Mouse (Mus musculus): ENCODE data around the gene Exosc8. TPM values are rescaled to one million over a fixed set of nuclear protein-coding genes. Genes with fewer than 3 reads are reported as not detected.
A peak's percentile ranks its signal among the peaks of the same experiment; 100 is the strongest.
"Not testable (repeated sequence)": the region's sequence is repeated elsewhere in the genome, so short reads cannot be mapped to it uniquely, and the experiment has no call there.

The Exosc8 gene
- 10 to 100 TPM; 53.9 to 60.7 TPM for total RNA-seq (2021)

- DNase-seq = peak; percentile 91
- intact Hi-C loops (cut with DNase I) = no loop called here
Measured at GRCm38 (mm10) chr3:54735247-54736046, at the start of gene Exosc8, which contains the start of gene Alg5. Gene Exosc8, minus strand, starts transcription at chr3:54735393. Gene Alg5, plus strand, starts transcription at chr3:54735539.

- DNase-seq = no peak
- intact Hi-C loops (cut with DNase I) = no loop called here
Measured at GRCm38 (mm10) chr3:54775989-54776631, 40.9 kb upstream of the Exosc8 start.

- DNase-seq = no peak
- intact Hi-C loops (cut with DNase I) = no loop called here
Measured at GRCm38 (mm10) chr3:54773613-54774012, 38.4 kb upstream of the Exosc8 start.

- no peak for DNase-seq
- intact Hi-C loops (cut with DNase I) = no loop called here
Measured at GRCm38 (mm10) chr3:54769349-54770275, 34.4 kb upstream of the Exosc8 start.

GRCm38 (mm10) chr3:54768592-54768991 is 33.4 kb upstream of the Exosc8 start:
- intact Hi-C loops (cut with DNase I) = no loop called here
- no peak for DNase-seq

GRCm38 (mm10) chr3:54766811-54767210 is 31.6 kb upstream of the Exosc8 start:
- intact Hi-C loops (cut with DNase I) = no loop called here
- no peak for DNase-seq

GRCm38 (mm10) chr3:54766034-54766433 is 30.8 kb upstream of the Exosc8 start:
- intact Hi-C loops (cut with DNase I) = no loop called here
- DNase-seq = no peak

- DNase-seq; intact Hi-C loops (cut with DNase I): not testable (repeated sequence)
Measured at GRCm38 (mm10) chr3:54765521-54765920, 30.3 kb upstream of the Exosc8 start.

- intact Hi-C loops (cut with DNase I) = no loop called here
- DNase-seq = peak; percentile 63
Measured at GRCm38 (mm10) chr3:54764418-54764817, 29.2 kb upstream of the Exosc8 start.

- DNase-seq = no peak
- intact Hi-C loops (cut with DNase I) = no loop called here
Measured at GRCm38 (mm10) chr3:54761258-54761657, 26.1 kb upstream of the Exosc8 start.

GRCm38 (mm10) chr3:54760321-54761115 is 25.3 kb upstream of the Exosc8 start:
- intact Hi-C loops (cut with DNase I) = no loop called here
- DNase-seq = no peak

- intact Hi-C loops (cut with DNase I) = no loop called here
- no peak for DNase-seq
Measured at GRCm38 (mm10) chr3:54759211-54759610, 24.0 kb upstream of the Exosc8 start.

- intact Hi-C loops (cut with DNase I) = no loop called here
Measured at GRCm38 (mm10) chr3:54757446-54757845, 22.3 kb upstream of the Exosc8 start.

GRCm38 (mm10) chr3:54756058-54756457 is 20.9 kb upstream of the Exosc8 start:
- intact Hi-C loops (cut with DNase I) = no loop called here
- DNase-seq = no peak

More at GRCm38 (mm10) chr3:54757446-54757845, 22.3 kb upstream of the Exosc8 start:
- no peak for DNase-seq

- intact Hi-C loops (cut with DNase I) = no loop called here
Measured at GRCm38 (mm10) chr3:54755145-54756041, 20.2 kb upstream of the Exosc8 start, which contains the start of gene Smad9. Gene Smad9, plus strand, starts transcription at chr3:54755582.

GRCm38 (mm10) chr3:54753411-54753810 is 18.2 kb upstream of the Exosc8 start:
- no peak for DNase-seq
- intact Hi-C loops (cut with DNase I) = no loop called here

More at GRCm38 (mm10) chr3:54755145-54756041, 20.2 kb upstream of the Exosc8 start, which contains the start of gene Smad9:
- DNase-seq = peak; percentile 57

GRCm38 (mm10) chr3:54745799-54746198 is 10.6 kb upstream of the Exosc8 start:
- DNase-seq = peak; percentile 23
- intact Hi-C loops (cut with DNase I) = no loop called here

GRCm38 (mm10) chr3:54741965-54742364 is 6.8 kb upstream of the Exosc8 start:
- intact Hi-C loops (cut with DNase I) = no loop called here
- DNase-seq = no peak

GRCm38 (mm10) chr3:54737317-54737716 is 2.1 kb upstream of the Exosc8 start:
- no peak for DNase-seq
- intact Hi-C loops (cut with DNase I) = no loop called here

All from left cerebral cortex, postnatal 4 days (tissue).